Mouse (Mus musculus): ENCODE results near the gene Ifitm1. TPM values are rescaled to one million over a fixed set of nuclear protein-coding genes. Genes with fewer than 3 reads are reported as not detected.
"Not testable (repeated sequence)": the region's sequence is repeated elsewhere in the genome, so short reads cannot be mapped to it uniquely, and the experiment has no call there.

The Ifitm1 gene
- total RNA-seq, 2 experiments from 2014 or later = 2.0 to 3.4 TPM

DNA sequence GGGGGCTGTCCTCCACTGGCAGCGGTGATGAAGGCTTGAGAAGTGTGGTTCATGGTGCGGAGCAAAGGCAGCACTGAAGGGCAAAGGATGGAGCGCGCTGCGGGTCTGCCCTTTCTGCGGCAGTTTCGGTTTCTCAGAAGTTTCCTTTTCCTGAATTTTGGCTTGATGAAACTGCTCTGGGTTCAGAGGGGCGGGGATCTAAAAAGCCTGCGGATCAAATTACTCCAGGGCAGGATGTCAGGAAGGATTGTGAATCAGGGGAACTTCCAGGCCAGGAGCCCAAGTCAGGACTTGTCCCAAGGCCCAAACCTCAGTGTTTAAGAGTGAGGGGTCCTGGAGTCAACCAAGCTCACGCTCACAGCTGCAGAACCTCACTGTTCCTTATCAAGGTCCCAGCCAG lies 43.6 kb downstream of the Ifitm1 start, which contains the start of gene Ifitm3:
Gene Ifitm3, minus strand, starts transcription at position 178 of the 400 bp plus-strand sequence.
- no peak for DNase-seq (ENCODE audit: low spot score in 2 of 2)

DNA sequence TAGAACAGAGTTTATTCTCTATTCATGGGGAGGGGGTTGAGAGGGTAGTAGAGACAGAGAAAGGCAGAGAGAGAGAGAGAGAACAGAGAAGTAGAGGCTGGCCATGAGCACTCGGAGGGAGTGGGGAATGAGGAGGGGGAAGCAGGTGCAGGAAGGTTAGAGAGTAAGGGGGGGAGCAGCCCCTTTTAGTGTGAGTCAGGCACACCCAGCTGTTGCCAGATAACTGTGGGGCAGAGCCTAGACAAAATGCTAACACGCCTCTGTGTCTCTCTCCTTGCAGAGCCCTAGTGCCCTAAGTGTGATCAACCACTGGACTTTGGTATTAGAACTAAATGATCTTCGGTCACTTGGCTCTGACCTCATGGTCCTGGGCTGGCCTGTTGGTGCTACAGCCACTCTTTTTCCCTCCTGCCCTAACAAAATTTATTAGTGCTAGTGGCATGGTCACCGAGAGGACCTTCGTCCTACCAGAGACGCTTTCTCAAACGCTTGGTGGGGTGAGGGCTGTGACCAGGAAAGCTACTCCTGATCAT lies 44.3 kb downstream of the Ifitm1 start:
- no peak for DNase-seq (ENCODE audit: low spot score in 2 of 2)

GRCm38 (mm10) chr7:141016707-141017697 lies 50.0 kb downstream of the Ifitm1 start:
- no peak for DNase-seq (ENCODE audit: low spot score in 2 of 2)

DNA sequence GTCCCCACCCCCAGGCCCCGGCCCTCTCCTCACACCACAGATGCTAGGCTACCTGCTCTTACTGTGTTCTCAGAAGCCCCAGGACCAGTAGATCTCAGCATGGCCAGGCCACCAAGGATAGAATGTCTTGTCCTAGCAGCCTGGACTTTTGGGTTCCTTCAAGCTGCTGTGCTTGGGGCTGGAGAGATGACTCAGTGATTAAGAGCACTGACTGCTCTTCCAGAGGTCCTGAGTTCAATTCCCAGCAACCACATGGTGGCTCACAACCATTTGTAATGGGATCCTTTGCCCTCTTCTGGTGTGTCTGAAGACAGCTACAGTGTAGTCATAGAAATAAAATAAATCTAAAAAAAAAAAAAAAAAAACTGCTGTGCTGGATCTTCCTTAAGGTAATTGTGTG lies 50.8 kb downstream of the Ifitm1 start, which contains the start of gene Ifitm6:
Gene Ifitm6, minus strand, starts transcription at position 101 of the 400 bp plus-strand sequence.
- DNase-seq (ENCODE audit: low spot score in 2 of 2) = not testable (repeated sequence)

GRCm38 (mm10) chr7:141019028-141019427 lies 52.0 kb downstream of the Ifitm1 start:
- no peak for DNase-seq (ENCODE audit: low spot score in 2 of 2)

Other genes starting within 250 kb of the Ifitm1 start
- under 1 TPM in 1 of 2 experiments, not detected in 1; 0.33 TPM for gene Cyp2e1, start 203.5 kb upstream of the Ifitm1 start, total RNA-seq (2021)
- under 1 TPM in 1 of 2 experiments, not detected in 1; 0.77 TPM for gene Syce1, start 179.4 kb upstream of the Ifitm1 start, total RNA-seq (2021)
- 10 to 100 TPM; 23.3 to 29.6 TPM for gene Zfp941, start 145.0 kb upstream of the Ifitm1 start, total RNA-seq (2021)
- gene Urah, start 132.2 kb upstream of the Ifitm1 start, total RNA-seq (2021) = 1 to 10 TPM; 3.3 to 5.0 TPM
- gene Scgb1c1, start 121.7 kb upstream of the Ifitm1 start, total RNA-seq (2021) = not detected
- gene Odf3, start 119.4 kb upstream of the Ifitm1 start, total RNA-seq (2021) = not detected
- gene Gm45785, start 110.9 kb upstream of the Ifitm1 start, total RNA-seq (2021) = 1 to 10 TPM; 1.2 to 1.7 TPM
- gene Ric8a, start 110.3 kb upstream of the Ifitm1 start, total RNA-seq (2021) = 10 to 100 TPM; 70.2 to 75.0 TPM
- 10 to 100 TPM; 23.1 to 24.5 TPM for gene Bet1l, start 109.6 kb upstream of the Ifitm1 start, total RNA-seq (2021)
- gene Psmd13, start 85.3 kb upstream of the Ifitm1 start, total RNA-seq (2021) = 100 to 1,000 TPM; 110 to 114 TPM
- 10 to 100 TPM; 78.0 to 80.3 TPM for gene Sirt3, start 84.9 kb upstream of the Ifitm1 start, total RNA-seq (2021)
- 1 to 10 TPM; 1.6 to 1.7 TPM for gene Cox8b, start 66.8 kb upstream of the Ifitm1 start, total RNA-seq (2021)
- gene Nlrp6, start 46.3 kb upstream of the Ifitm1 start, total RNA-seq (2021) = under 1 TPM; 0.47 to 0.51 TPM
- 1 to 10 TPM; 4.4 to 6.7 TPM for gene Pgghg, start 25.8 kb upstream of the Ifitm1 start, total RNA-seq (2021)
- not detected for gene Ifitm5, start 16.9 kb upstream of the Ifitm1 start, total RNA-seq (2021)
- not detected for gene Gm45717, start 11.3 kb upstream of the Ifitm1 start, total RNA-seq (2021)
- gene Ifitm2, start 11.2 kb upstream of the Ifitm1 start, total RNA-seq (2021) = 10 to 100 TPM; 13.3 to 16.1 TPM
- gene Ifitm3, start 43.5 kb downstream of the Ifitm1 start, total RNA-seq (2021) = 10 to 100 TPM; 12.9 to 13.6 TPM
- gene Ifitm6, start 50.7 kb downstream of the Ifitm1 start, total RNA-seq (2021) = under 1 TPM in 1 of 2 experiments, not detected in 1; 0.61 TPM
- gene Gm17387, start 61.9 kb downstream of the Ifitm1 start, total RNA-seq (2021) = not detected
- 10 to 100 TPM; 85.9 to 86.1 TPM for gene B4galnt4, start 93.9 kb downstream of the Ifitm1 start, total RNA-seq (2021)
- under 1 TPM; 0.26 to 0.33 TPM for gene Pkp3, start 111.0 kb downstream of the Ifitm1 start, total RNA-seq (2021)
- 1 to 10 TPM; 2.1 to 2.3 TPM for gene Sigirr, start 133.4 kb downstream of the Ifitm1 start, total RNA-seq (2021)
- not detected for gene Ano9, start 150.6 kb downstream of the Ifitm1 start, total RNA-seq (2021)
- 10 to 100 TPM; 43.9 to 51.1 TPM for gene Ptdss2, start 155.2 kb downstream of the Ifitm1 start, total RNA-seq (2021)
- gene Rnh1, start 205.6 kb downstream of the Ifitm1 start, total RNA-seq (2021) = 10 to 100 TPM; 39.0 to 43.2 TPM
- 100 to 1,000 TPM; 223 to 237 TPM for gene Hras, start 226.8 kb downstream of the Ifitm1 start, total RNA-seq (2021)
- 1 to 10 TPM; 2.7 to 4.4 TPM for gene Lrrc56, start 226.9 kb downstream of the Ifitm1 start, total RNA-seq (2021)
- gene Lmntd2, start 246.9 kb downstream of the Ifitm1 start, total RNA-seq (2021) = not detected
- 1 to 10 TPM; 1.4 to 2.5 TPM for gene Rassf7, start 248.6 kb downstream of the Ifitm1 start, total RNA-seq (2021)